Mouse (Mus musculus) A20 (cell line): ENCODE measurements at regions not wholly inside any gene's neighbourhood (a gene's known extent, or its start where the extent isn't known, plus 50 kb on each side); places are given as distances from the start of the nearest gene placed in this dataset.
A peak's percentile ranks its signal among the peaks of the same experiment; 100 is the strongest.

Experiments used
- DNase-seq: peaks from one replicate; pipeline ENCODE4 v3.0.0-alpha.2; 2011; ENCODE audit warnings: low read depth, low spot score

DNA sequence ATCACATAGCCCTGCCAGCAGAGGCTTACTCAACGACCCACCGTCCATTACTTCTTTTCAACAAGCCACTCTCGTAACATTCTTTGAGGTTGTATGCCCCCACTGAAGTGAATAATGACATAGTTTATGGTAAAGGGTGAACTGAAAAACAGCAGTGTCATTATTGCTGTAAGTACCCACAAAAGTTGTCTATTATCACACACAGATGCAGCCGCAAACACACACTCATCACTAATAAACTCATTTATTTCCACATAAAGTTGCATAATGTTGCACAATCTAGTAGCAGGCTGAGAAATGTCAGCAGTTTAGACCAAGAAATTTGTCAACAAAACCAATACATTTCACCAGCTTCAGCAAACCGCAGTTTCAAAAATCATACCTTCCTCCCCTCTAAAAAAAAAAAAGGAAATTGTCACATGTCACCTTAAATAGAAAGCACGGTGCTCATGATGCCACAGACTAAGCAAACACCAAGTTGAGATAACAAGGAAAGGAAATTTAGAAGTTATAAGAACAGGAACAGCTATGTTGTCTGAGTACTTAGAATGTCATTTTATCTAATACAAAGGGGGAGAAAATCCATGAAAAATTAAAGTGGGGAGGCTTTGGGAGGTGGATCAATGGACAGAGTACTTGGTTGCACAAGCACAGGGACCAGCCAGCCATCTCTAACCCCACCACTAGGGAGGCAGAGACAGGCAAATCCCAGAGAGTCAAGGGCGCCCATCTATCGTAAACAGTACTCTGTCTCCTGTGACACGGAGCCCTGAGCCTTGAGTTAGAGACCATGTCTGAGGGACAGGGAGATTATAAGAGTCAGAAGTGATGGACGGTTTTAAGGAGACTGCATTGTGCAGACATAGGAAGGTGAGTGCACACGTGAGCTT, 195.9 kb downstream of the Hlx start:
- DNase-seq: no peak

DNA sequence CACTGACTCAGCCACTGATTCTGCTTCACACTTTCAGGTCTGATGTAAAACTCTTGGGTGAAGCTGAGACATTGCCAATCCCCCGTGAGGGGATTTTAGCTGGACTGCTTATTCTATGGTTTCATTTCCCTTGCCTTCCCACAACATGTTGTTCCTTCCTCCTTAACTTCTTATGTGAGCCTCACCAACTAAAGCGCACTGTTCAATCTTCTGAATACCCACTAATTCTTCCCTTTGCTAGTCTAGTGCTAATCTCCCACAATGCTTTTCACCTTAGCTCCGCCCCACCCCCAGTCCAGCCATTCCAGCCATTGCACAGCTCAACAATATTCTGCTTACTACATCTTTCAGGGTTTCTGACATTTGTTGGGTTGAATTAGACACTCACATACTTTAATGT, 196.7 kb downstream of the Hlx start:
- DNase-seq: peak; percentile 4

DNA sequence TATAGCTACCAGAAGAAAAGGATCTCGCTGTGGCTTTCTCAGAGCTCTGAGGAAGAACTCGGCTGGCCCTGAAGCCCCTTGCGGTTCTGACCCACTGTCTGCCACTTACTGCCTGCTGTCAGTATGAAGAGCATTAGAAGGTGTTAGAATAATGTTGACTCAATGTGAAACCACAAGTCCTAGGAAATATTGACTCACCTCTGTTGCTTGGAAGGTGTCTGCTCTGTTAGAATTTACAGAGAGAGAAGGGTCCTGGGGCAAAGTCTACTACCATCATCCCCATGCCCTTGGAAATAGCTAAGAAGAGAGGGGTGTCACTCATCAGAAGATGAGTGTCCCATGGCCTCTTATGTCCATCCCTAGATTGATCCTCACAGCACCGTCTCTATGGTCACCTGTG, 197.9 kb downstream of the Hlx start:
- no peak for DNase-seq

DNA sequence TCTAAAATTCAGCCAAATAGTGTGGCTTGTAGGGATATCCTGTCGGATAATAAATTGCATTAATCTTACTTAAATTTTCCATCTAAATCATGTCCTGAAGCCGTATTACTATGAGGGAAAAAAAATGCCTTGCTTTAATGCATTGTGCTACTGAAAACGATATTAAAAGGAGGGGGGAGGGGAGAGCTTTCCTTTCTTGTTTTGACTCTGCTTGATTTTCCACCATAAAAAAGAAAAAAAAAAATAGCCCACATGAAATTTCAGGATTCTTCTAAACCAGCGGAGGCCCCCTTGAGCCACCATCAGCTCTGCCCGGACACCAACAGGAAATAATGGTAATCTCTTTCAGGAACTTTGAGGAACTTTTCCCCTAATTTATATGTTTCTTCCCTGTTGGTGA, 198.5 kb downstream of the Hlx start:
- DNase-seq: no peak

DNA sequence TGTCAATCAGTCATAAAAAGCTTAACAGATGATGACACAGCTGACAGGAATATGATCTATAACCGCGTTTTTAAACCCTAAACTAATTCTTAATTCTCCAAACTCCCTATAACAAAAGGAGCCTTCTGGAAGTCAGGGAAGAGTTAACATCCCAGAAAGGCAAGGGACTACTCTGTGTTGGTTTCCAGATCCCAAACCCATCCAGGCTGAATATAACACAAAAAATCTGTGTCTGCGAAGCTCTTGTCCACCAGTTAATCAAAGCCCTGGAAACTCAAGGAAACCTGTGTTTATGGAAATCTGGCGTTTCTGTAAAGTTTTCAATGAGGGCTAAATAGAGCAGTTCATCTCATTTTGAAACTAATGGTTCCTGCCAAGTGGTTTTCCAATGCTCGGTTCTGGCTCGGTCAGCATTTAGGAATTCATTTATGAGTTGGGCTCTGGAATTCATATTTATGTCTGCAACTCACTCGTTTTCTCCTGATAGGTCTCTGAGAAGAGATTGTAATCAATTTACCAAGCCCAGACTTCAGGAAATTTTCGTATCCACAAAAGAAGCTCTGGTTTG, 199.8 kb downstream of the Hlx start:
- no peak for DNase-seq

DNA sequence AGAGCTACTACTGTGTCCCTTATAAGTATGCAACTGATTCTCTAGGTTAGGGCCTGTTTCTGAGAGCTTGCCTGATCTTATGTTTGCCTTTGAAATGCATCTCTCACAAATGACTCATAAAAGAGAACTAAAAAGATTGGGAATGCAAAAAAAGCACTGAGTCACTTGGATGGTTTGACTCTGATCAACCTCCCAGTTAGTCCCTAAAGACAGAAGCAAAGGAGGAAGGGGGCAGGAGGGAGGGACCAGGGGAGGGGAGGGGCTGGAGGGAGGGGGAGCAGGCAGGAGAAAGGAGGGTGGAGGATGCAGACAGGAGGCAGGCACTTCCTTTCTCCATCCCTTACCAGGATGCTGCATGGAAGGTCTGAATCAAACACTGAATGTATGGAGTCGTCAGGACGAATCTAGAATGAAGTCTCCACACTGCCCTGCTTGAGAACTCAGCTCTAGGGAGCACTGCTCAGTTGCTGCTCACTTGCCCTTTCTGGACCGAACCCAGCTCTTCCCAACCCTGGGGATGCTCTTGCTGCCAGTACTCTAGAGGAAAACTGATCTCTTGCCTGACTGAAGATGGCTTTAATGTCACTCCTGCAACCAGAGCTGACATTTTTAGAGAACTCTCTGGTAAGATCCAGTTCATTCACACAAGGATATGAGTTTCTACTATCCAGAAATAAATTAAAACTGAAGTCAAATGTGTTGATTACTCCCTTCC, 201.7 kb downstream of the Hlx start:
- no peak for DNase-seq

DNA sequence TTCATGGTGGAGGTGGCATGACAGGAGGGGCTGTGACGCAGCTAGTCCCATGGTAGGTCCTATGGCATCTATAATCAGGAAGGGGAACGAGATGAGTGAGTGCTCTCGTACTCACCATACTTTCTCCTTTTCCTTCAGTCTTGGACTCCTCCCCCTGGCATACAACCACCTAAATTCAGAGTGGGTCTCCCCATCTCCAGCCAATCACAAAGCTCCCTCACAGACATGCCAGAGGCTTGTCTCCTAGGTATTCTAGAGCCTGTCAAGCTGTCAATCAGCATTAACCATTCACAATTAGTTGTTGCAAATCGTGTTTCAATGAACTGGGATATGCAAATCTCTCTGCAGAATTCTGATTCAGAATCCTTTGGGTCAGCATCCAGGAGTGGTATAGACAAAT, 206.7 kb downstream of the Hlx start:
- DNase-seq: no peak

DNA sequence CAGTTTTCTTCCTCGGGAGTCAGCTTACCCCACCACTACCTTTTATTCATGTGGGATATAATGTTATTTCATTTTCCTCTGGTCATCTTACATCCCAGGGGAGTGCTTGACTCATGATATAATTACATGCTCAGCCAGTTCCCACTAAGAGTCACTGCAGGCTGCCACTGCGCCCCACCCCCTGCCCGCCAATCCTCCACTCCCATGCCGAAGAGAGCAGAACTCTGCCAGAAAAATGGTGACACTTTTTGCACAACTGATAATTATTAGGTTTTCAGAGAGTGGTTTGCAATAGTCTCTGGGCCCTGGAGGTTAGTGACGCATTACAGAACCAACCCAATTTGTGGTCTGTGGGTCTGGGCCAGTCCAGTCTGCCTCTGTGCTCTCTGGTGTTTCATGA, 212.9 kb downstream of the Hlx start:
- no peak for DNase-seq

DNA sequence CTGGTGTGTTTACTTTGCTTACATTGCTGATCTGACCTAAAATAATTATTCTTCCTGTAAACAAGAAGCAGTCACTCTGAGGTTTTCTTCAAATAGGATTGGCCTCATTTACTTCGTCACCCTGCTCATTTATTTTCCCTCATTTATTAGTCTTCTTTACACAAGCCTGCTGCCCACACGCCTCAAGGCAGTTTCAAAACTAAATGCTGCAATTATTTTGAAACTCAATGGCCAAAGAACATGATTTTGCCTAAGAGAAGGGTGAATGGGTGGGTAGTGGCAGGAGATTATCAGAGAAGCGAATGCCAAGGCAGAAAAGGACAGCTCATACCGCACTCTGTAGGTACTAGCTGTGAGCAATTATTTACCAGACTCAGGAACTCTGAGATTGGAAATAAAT, 227.8 kb downstream of the Hlx start:
- no peak for DNase-seq

DNA sequence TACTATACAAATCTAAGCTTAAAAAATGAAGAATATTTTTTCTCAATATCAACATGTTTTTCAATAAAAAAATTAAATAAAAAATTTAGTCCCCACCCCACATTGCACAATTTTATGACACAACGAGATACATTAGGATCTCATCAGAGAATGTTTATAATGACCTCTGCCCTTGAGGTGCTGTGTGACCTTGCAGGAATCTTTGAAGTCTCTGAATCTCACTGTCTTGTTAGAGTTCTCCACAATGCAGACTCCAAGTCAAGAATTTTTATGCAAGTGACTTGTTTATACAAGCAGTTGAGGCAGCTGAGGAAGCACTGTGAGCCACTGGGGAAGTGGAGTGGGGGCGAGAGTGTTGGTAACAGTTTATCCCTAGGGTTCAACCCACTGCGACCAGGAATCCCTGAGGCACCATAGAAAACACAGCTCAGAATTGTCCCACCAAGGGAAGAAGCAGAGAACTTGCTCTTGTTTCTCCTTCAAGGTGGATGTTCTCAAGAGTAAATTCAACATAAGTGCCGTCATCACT, 228.5 kb downstream of the Hlx start:
- no peak for DNase-seq

DNA sequence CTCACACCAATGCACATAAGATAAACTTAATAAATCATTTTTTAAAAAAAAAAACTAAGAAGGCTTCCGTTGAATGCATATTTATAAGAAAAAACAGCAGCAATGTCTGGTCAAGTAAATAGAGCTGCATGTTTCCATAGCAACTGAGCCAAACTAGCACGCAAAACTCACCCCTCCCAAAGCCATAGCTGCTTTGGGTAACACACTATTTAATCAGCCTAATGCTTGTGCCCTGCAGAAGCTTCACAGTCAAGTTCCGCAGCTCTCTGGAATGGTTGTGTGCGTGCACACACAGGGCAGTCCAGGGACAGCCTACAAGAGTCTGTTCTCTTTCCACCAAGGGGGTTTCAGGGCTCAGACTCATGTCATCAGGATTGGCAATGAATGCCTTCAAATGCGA, 231.7 kb downstream of the Hlx start:
- no peak for DNase-seq

DNA sequence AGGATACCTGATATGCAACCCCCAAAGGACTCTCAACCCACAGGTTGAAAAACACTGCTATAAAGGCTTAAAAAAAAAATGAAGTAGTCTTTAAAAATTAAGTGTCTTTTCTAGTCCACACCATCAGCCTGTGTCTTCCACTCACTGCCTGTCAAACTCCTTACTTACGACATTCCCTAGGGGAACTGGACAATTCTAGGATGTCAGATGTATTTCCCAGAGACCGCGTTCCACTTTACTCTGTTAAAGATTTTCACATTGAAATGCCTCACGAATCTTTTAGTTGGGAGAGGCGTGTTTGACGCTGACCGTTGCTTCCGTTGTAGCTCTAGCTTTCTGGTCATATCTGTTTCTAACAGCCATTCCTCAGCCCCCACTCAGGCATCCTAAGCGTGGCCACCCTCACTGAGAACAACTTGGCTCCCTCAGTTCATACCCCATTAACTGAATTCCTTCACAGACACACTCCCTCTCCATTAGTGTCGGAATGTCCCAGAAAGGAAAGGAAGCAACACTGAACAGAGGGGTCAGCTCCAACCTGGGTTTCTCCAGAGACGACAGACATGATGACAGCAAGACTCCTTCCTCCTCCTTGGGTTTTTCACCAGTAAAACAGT, 233.4 kb downstream of the Hlx start:
- no peak for DNase-seq

DNA sequence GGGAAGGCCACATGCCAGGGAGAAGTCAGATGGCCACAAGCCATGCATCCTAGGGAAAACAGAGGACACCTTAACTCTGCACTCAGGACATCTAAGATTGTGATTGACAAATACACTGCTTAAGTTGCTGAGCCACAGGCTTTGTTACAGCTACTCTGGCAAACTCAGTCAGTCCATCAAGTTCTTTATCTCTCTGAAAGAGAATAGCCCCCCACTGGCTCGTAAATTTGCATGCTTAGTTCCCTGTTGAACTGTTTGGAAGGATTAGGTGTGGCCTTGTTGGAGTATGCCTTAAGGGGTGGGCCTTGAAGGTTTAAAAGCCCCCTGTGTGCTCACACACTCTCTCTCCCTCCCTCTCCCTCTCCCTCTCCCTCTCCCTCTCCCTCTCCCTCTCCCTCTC, 235.4 kb downstream of the Hlx start:
- no peak for DNase-seq

DNA sequence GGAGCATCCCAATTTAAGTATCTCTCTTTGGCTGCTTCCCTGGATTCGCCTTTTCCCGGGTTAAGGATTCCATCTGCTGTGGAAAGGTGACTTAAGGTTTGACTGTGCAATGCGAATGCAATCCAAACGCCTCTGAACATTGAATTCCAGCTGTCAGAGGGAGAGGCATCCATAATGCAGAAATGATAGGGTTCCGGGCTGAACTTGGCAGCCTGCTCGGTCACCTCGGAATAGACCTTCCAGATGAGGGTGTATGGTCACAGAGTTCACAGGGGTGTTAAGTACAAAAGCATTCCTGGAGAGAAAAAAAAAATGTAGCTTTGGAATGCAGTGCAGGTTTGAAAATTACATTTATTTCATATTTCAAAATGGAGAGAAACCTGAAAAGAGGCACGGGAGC, 238.6 kb downstream of the Hlx start:
- DNase-seq: no peak

DNA sequence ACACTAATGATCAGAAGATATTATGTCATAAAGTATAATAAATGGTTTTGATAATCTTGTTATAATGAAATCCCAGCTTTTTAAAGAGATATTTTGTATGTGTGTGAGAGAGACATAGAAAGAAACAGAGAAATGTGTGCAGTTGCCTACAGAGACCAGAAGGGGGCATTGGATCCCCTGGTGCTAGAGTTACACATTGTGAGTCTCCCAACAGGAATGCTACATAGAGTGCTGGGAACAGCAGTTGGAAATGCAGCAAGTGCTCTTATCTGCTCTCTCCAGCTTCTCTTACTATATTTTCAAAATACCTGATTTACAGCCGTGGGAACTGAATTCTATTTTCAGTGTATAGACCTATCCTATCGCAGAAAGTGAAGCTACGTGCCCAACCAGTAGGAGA, 240.3 kb downstream of the Hlx start:
- peak; percentile 15 for DNase-seq

DNA sequence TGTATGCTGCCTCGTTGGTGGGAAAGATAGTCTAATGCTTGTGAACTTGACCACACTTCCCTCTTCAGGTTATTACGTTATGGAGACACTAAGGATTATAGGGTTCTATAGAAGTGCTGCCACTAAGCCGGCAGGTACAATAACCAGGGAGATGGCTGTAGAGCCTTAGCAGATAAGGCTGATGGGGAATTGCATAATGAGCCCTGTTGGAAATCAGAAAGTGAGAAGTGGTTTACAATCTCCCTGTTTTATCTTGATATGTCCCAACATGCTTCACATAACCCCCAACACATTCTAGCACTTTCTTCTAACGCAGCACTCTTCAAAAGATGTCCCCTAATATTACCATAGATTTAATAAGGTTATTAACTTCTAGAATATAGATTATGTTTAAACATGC, 241.2 kb downstream of the Hlx start:
- no peak for DNase-seq

DNA sequence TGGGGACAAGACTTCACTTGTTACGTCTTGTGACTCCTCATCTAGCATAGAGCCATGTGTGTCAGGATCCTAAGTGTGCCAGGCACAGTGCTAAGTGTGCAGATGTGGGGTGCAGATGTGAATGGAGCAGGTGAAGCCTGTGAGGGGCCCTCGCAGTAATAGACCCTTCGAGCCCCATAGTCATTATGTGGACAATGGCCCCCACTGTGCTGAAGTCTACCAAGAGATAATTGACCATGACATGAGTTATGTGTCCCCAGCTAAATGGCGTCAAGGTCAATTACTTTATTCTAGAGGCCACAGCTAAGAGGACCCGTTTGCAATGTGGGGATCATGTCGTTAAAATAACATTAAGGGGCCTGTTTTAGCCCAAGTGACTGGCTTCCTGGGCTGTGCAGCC, 245.0 kb downstream of the Hlx start:
- no peak for DNase-seq

DNA sequence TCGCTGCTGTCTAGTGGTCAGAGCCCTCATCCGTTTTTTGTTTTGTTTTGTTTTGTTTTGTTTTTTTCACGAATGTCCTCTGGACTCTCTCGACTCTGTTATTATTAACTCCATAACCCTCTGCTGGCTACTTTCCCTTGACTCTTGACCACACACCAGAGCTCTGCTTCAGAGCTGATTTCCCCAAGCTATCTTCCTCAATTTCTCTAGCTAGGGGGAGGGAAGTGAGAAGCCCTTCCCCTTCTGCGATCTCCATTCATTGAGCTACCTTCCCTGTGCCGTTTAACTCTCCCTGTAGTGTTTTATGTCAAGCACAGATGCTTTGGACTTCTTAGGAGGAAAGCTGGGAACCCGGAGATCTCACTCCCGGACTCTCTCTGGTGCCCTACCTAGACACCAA, 247.6 kb downstream of the Hlx start:
- DNase-seq: no peak

DNA sequence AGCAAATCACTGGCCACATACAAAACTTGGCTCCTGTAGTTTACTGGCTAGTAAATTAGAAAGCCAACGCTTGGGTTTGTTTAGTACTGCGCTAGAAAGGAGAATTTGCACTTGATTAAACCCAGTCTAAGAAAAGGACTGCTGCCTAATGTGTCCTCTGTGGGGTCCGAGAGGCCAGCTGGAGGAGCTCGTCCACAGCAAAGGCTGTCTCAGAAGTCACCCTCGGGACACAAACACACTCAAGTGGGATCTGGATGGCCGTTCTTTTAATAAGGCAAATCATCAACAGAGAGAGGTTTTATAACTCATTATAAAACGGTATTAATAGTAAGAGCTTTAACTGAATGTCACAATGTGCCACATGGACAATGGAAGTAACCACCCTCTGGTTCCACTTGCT, 249.0 kb downstream of the Hlx start:
- DNase-seq: no peak

DNA sequence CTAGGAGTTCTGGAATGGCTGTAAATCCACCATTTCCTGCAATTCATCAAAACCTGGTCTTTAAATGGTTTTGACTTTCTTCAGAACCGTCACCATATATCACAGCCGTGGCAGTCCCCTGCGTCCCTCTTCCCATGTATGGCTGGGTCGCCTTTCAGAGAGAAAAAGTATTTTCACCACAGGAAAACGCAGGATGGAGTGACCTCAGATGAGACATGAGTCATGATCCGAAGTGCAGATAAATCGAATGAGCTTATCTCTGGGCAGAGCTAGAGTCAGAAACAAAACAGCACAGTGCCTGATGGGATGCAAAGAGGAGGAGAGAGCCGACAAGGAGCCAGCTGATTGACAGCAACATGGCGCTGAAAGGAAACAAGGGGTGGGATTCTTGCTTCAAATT, 250.4 kb downstream of the Hlx start:
- no peak for DNase-seq

DNA sequence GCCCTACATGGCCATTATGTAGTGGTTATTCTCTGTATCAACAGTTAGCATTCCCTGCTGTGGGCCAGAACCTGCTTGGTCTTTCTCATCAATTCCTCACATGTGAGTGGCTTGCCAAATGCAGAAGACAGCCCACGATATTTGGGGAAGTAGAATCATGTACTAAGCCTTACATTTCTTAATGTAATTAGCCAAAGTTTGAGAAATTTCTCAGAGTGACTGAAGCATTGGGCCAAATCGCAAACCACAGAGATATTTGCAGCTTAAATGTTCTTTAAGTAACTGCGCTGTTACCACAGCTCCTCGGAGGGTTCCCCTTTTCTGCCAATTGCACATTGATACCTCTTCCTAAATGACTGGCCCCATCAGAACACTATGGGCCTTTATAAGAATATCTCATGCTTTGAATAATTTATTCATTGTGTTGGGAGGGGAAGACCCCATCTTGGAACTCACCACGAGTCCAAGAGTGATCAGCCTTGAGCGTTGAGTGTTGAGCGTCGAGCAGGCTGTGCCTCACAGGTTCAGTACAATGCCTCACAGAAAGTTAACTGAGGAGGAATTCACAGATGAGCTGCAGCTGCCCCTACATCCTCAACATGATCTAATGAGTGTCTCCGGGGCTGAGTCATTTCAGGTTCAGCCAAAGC, 251.7 kb downstream of the Hlx start:
- peak; percentile 67 for DNase-seq

DNA sequence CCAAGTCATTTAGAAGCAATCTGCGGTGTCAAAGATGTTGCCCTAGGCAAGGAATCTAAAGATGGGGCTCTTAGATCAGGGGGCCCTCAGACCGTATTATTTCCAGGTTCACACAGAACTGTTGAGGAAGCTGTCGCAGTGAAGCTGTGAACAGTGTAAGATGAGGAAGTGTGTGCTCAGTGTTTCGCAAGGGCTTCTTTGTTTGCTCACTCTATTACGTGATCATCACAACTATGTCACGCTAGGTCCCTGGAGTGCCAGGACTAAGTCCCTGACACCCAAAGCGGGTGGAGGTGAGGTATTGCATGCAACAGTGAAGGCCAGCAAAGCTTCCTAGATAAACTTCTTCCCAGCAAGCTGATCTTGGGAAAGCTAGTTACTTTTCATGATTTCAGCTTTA, 254.4 kb downstream of the Hlx start:
- peak; percentile 15 for DNase-seq
